Mouse (Mus musculus) embryonic facial prominence, embryonic 13.5 days (tissue): ENCODE measurements at regions not wholly inside any gene's neighbourhood (a gene's known extent, or its start where the extent isn't known, plus 50 kb on each side); places are given as distances from the start of the nearest gene placed in this dataset.
"Not testable (repeated sequence)": the region's sequence is repeated elsewhere in the genome, so short reads cannot be mapped to it uniquely, and the experiment has no call there.

ENCODE experiments used
- ATAC-seq: fragments of 200-750 bp; cut with Nextera tagmentation; 2 replicates; pipeline ENCODE4 v1.8.0; 2017; ENCODE audit warnings: low read depth; ENCODE audit not compliant: insufficient number of reproducible peaks, insufficient read depth, low FRiP score, low TSS enrichment
- H3K27ac ChIP-seq: fragments of 300-500 bp; sonication (generic); 2 replicates; pipeline ENCODE4 v1.5.1; 2015; ENCODE audit warnings: moderate library complexity, mild to moderate bottlenecking, inconsistent platforms
- H3K27me3 ChIP-seq: fragments of 300-500 bp; sonication (generic); 2 replicates; pipeline ENCODE4 v1.6.1; 2015; ENCODE audit warnings: mild to moderate bottlenecking, inconsistent platforms
- H3K36me3 ChIP-seq: fragments of 300-500 bp; sonication (generic); 2 replicates; pipeline ENCODE4 v1.6.1; 2015; ENCODE audit warnings: mild to moderate bottlenecking, inconsistent platforms
- H3K4me1 ChIP-seq: fragments of 300-500 bp; sonication (generic); 2 replicates; pipeline ENCODE4 v1.6.1; 2015; ENCODE audit warnings: inconsistent platforms
- H3K4me2 ChIP-seq: fragments of 300-500 bp; sonication (generic); 2 replicates; pipeline ENCODE4 v1.6.1; 2015; ENCODE audit warnings: moderate library complexity, mild to moderate bottlenecking, inconsistent platforms
- H3K4me3 ChIP-seq: fragments of 300-500 bp; sonication (generic); 2 replicates; pipeline ENCODE4 v1.5.1; 2015; ENCODE audit warnings: mild to moderate bottlenecking, inconsistent platforms
- H3K9ac ChIP-seq: fragments of 300-500 bp; sonication (generic); 2 replicates; pipeline ENCODE4 v1.6.1; 2015; ENCODE audit warnings: mild to moderate bottlenecking, inconsistent platforms
- H3K9me3 ChIP-seq: fragments of 300-500 bp; sonication (generic); 2 replicates; pipeline ENCODE4 v1.6.1; 2016; ENCODE audit warnings: inconsistent platforms
- WGBS: fragments of 180-500 bp; shearing (Covaris S2); methylation state at CpG from one replicate; pipeline ENCODE4 v1.1.7; 2015; ENCODE audit warnings: mixed read lengths; 5-methylcytosine and 5-hydroxymethylcytosine counted together

DNA sequence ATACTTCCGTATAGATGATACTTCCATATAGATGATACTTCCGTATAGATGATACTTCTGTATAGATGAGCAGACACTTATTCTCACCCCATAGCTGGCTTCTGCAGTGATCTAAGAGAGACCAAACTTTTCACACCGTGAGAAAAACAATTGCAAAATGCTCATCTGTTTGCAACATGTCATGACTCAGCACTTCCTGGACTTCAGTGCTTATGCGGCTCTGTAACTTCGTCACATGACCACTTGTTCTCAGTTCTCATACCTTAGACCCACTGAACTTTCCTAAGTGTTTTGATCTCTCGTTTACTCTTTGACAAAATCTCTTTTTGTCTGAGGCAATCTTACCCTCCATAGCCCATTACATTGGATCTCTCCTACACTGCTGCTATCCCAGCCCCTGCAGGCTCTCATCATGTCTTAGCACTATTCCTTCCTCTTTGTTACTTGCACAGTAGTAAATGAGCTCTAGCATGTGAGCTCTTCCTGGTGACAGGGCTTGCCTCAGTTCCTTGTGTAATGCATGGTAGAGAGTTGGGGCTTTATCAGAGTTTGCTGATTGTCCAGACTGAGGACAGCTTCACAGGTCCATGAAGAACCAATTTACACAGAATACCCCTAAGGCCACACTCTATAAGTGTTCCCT lies 245.7 kb upstream of the Thrb start:
- Histone ChIP-seq H3K36me3 (no peaks in the 10 kb centered on the region), H3K9me3 (no peaks in the 10 kb centered on the region), H3K9ac (no peak overlapping the region), H3K4me2 (no peak overlapping the region), H3K4me3 (no peak overlapping the region), H3K27ac (no peak overlapping the region), H3K4me1 (peaks cover 4% of the 10 kb centered on the region), H3K27me3 (no peaks in the 10 kb centered on the region)
- ATAC-seq = no peak
- 80% methylated on average over 6 of the region's 6 CpGs for WGBS

DNA sequence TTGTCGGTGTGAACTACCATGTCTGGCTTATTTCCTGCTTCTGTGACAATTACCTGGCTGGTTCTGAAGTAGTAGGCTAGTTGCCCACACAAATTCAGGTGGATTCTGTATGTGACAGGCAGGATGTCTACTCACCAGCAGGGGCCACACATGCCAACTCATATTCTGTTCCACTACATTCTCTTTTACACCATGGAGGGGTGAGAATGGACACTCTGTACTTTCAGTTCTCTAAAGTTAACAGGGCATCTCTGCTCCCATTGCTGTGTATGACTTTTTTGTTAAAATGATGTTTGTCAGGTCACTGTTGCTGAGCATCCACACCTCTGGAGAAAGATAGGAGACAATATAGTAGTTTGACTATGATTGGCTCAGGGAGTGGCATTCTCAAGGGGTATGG lies 232.3 kb upstream of the Thrb start:
- H3K9ac ChIP-seq = no peak overlapping the region
- no peaks in the 10 kb centered on the region for H3K4me1 ChIP-seq
- ATAC-seq = no peak
- H3K9me3 ChIP-seq = no peaks in the 10 kb centered on the region
- H3K36me3 ChIP-seq = no peaks in the 10 kb centered on the region
- H3K27me3 ChIP-seq = no peaks in the 10 kb centered on the region
- no peak overlapping the region for H3K27ac ChIP-seq
- H3K4me3 ChIP-seq = no peak overlapping the region
- H3K4me2 ChIP-seq = no peak overlapping the region
- WGBS = 56% methylated on average over 1 of the region's 1 CpGs

DNA sequence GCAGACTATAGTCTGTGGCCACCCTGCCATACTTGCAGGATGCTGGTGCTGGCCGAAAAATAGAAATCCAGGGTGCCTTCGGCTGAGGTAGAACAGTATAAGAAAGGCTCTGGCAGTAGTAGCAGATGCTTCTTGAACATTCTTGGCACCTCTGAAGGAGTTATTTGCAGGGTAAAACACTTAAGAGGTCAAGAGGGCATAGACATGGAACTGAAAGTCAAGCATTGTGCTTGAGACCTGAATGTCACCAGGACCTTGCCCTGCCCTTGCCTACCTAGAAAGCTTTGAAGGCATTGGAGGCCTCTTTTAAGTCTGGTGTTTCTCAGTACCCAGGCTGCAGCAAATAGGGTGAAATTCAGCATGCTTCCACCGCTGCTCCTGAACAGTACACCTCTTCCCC lies 230.9 kb upstream of the Thrb start:
- Histone ChIP-seq H3K4me1 (no peaks in the 10 kb centered on the region), H3K9ac (no peak overlapping the region), H3K9me3 (no peaks in the 10 kb centered on the region), H3K36me3 (no peaks in the 10 kb centered on the region), H3K27ac (no peak overlapping the region), H3K27me3 (no peaks in the 10 kb centered on the region), H3K4me3 (no peak overlapping the region), H3K4me2 (no peak overlapping the region)
- 92% methylated on average over 3 of the region's 3 CpGs for WGBS
- no peak for ATAC-seq

DNA sequence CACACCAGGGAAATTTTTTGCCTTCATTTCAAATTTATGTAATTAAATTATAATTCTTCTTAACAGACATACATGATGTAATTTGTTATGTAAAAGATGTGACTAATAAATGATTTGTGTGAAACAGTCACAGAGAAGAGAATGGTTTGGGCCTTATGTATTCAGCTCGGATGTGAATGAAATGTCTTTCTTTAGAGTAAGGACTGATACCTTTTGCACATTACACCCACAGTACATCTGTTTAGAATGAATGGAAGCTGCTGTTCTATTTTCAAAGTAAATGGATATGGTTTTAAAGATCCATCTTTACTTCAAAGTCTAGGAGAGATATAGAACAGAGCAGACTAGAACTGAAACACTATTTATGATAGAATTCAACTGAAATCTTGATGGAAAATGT lies 226.7 kb upstream of the Thrb start:
- Histone ChIP-seq H3K27ac (no peak overlapping the region), H3K4me3 (no peak overlapping the region), H3K9me3 (no peaks in the 10 kb centered on the region), H3K4me1 (no peaks in the 10 kb centered on the region), H3K9ac (no peak overlapping the region), H3K27me3 (no peaks in the 10 kb centered on the region), H3K36me3 (no peaks in the 10 kb centered on the region), H3K4me2 (no peak overlapping the region)
- 45% methylated on average over 1 of the region's 1 CpGs for WGBS
- no peak for ATAC-seq

DNA sequence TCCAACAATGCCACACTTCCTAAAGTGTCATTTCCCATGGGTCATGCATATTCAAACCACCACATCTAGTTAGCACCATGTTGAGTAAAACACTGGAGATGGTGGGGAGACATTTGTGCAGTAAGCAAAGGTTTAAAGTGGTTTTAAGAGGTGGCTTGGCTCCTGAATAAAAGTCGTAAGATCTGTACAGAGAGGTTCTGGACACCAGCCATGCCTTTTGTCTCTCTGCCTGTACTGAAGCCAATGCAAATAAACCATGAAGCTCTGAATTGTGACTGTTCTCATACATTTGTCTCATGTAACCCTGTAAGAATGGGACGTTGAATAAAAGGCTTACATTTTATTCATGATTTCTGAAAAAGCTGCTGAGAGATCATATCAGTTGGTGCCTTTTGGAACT lies 202.1 kb upstream of the Thrb start:
- ATAC-seq = no peak
- H3K27ac ChIP-seq = no peak overlapping the region
- no peak overlapping the region for H3K4me2 ChIP-seq
- no peaks in the 10 kb centered on the region for H3K27me3 ChIP-seq
- no peaks in the 10 kb centered on the region for H3K9me3 ChIP-seq
- WGBS = 80% methylated on average over 2 of the region's 2 CpGs
- no peak overlapping the region for H3K4me3 ChIP-seq
- H3K9ac ChIP-seq = no peak overlapping the region
- no peaks in the 10 kb centered on the region for H3K36me3 ChIP-seq
- H3K4me1 ChIP-seq = no peaks in the 10 kb centered on the region

DNA sequence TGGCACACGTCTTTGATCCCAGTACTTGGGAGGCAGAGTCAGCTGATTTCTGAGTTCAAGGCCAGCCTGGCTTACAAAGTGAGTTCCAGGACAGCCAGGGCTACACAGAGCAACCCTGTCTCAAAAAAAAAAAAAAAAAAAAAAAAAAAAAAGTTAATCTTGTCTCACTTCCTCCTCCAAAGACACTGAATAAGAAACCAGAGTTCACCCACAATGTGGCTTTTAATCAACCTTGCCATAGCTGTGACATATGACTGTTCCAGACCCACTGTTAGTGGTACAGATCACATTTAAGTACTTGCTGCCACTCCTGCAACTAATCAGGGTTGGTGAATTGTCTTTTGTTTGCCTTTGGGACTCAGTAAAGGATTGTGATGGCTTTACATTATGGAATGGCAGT lies 181.1 kb upstream of the Thrb start:
- no peaks in the 10 kb centered on the region for H3K36me3 ChIP-seq
- no peak overlapping the region for H3K27ac ChIP-seq
- no peaks in the 10 kb centered on the region for H3K4me1 ChIP-seq
- no peak for ATAC-seq
- no peak overlapping the region for H3K4me3 ChIP-seq
- no peaks in the 10 kb centered on the region for H3K27me3 ChIP-seq
- no peaks in the 10 kb centered on the region for H3K9me3 ChIP-seq
- H3K4me2 ChIP-seq = no peak overlapping the region
- H3K9ac ChIP-seq = no peak overlapping the region
- WGBS = 88% methylated on average over 1 of the region's 1 CpGs

DNA sequence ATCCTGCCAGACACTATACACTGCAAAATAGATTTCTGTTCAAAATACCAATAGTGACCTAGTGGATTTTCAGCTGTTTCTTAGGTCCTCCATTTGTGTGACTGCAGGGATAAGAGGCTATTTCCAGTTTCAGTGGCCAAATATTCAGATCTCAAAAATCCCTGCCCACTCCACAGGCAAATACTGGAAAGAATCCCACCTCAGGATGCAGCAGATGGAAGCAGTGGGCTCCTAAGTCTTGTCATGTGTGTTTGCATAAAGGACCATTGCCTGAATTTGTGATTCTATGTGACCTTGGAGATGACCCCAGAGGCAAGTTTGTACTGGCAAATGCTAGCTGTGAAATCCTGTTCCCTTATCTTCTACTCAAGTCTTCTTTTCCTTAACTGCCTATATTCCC lies 175.2 kb upstream of the Thrb start:
- Histone ChIP-seq H3K4me1 (no peaks in the 10 kb centered on the region), H3K36me3 (no peaks in the 10 kb centered on the region), H3K27me3 (no peaks in the 10 kb centered on the region), H3K27ac (no peak overlapping the region), H3K9me3 (no peaks in the 10 kb centered on the region), H3K4me2 (no peak overlapping the region), H3K4me3 (no peak overlapping the region), H3K9ac (no peak overlapping the region)
- no peak for ATAC-seq

DNA sequence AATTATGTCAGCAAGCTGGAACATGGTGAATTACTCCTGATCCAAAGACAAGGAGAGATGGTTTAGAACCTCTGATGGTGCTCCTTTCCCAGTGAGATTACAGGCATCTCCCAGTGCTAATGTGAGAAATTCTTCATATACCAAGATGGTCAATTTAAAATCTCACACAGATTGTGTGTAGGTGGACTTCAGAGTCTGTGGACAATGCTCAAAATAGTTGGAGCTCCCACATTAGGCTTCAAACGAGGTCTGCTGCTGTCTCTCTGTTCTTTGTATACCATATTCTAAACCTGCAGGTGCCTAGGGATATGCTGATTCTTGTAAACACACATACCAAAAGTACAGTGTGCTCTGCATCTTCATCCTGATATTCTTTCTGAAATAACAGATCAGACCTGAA lies 146.3 kb upstream of the Thrb start:
- Histone ChIP-seq H3K9ac (no peak overlapping the region), H3K4me3 (no peak overlapping the region), H3K9me3 (no peaks in the 10 kb centered on the region), H3K27ac (no peak overlapping the region), H3K4me1 (no peaks in the 10 kb centered on the region), H3K4me2 (no peak overlapping the region), H3K36me3 (no peaks in the 10 kb centered on the region), H3K27me3 (no peaks in the 10 kb centered on the region)
- WGBS = 51% methylated on average over 1 of the region's 1 CpGs
- ATAC-seq = no peak

DNA sequence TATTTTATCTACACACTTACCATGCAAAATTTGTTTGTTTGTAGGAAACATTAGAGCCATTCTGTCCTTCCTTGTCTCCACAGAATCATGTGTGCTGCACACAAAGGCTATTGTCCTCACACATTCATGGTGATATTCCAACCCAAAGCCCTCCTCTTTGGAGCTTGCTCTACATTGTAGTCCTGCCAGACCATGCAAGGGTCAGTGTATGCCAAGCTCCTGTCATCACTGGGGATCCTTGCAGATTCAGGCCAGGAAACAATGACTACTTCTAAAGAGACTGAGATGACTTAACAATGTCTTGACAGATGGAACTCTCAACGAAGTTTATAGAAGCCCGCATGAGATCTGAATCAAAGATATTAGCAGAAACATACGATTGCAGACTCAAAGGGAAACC lies 137.4 kb upstream of the Thrb start:
- WGBS = 86% methylated on average over 3 of the region's 3 CpGs
- ATAC-seq = no peak
- Histone ChIP-seq H3K4me1 (no peaks in the 10 kb centered on the region), H3K9me3 (no peaks in the 10 kb centered on the region), H3K4me3 (no peak overlapping the region), H3K27me3 (no peaks in the 10 kb centered on the region), H3K4me2 (no peak overlapping the region), H3K36me3 (no peaks in the 10 kb centered on the region), H3K9ac (no peak overlapping the region), H3K27ac (no peak overlapping the region)

DNA sequence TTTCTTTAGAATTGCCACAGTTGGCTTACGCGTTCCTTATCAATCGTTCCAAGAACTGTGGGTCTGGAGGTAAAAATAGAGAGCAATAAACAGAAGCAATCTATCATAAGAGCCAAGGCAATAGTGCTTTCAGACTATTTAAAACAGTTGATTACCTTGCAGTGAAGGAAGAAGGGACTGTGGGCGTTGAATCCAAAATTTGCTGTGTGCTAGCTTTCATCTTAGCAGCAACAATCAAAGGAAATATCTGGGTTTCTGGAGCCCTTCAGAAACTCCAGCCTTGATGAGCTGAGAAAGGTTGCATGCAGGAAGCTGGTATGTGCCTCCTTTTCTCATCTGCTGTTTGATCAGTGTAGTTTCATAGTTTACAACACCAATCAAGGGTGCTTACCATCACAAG lies 136.1 kb upstream of the Thrb start:
- Histone ChIP-seq H3K9me3 (no peaks in the 10 kb centered on the region), H3K4me1 (no peaks in the 10 kb centered on the region)

DNA sequence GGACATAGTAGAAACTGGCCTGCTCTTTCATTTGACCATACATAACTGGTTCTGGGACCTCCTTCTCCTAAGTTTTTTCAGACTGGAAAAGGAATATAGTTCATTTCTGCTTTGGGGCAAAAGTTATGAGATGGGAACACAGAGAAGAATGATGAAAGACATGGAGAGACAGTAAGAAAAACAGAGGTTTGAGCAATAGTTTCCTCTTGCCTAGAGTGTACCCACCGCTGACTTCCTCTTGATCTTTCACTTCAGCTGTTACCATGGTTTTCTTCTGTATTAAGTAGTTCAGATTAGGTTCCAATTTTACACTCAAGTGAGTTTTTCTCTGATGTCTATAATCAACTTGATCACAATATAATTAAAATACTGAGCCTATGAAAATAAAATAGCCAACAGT lies 120.7 kb upstream of the Thrb start:
- Histone ChIP-seq H3K36me3 (no peaks in the 10 kb centered on the region), H3K4me1 (no peaks in the 10 kb centered on the region), H3K9ac (no peak overlapping the region), H3K4me3 (no peak overlapping the region), H3K27ac (no peak overlapping the region), H3K4me2 (no peak overlapping the region), H3K9me3 (no peaks in the 10 kb centered on the region), H3K27me3 (no peaks in the 10 kb centered on the region)
- ATAC-seq = no peak
- 88% methylated on average over 1 of the region's 1 CpGs for WGBS

More for the DNA sequence above, 136.1 kb upstream of the Thrb start:
- Histone ChIP-seq H3K4me2 (no peak overlapping the region), H3K4me3 (no peak overlapping the region), H3K27me3 (no peaks in the 10 kb centered on the region), H3K9ac (no peak overlapping the region), H3K36me3 (no peaks in the 10 kb centered on the region), H3K27ac (no peak overlapping the region)
- no peak for ATAC-seq
- WGBS = 90% methylated on average over 4 of the region's 4 CpGs

DNA sequence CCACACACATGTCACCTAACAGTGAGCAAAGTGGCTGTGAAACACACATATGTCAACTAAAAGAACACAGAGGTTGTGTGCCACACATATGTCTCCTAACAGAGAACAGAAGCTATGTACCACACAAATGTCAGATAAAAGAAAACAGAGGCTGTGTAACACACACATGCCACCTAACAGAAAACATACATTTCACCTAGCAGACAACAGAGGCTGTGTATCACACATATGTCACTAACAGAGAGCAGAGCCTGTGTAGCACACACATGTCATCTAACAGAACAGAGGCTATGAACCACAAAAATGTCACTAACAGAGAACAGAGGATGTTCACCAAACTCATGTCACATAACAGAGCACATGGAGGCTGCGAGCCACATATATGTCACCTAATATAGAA lies 103.6 kb upstream of the Thrb start:
- Histone ChIP-seq H3K4me1 (no peaks in the 10 kb centered on the region), H3K36me3 (no peaks in the 10 kb centered on the region), H3K27ac (no peak overlapping the region), H3K4me3 (no peak overlapping the region), H3K9me3 (no peaks in the 10 kb centered on the region), H3K4me2 (no peak overlapping the region), H3K9ac (no peak overlapping the region), H3K27me3 (peaks cover 2% of the 10 kb centered on the region; the same call in 1 of the 2 replicates)
- no peak for ATAC-seq
- 83% methylated on average over 1 of the region's 1 CpGs for WGBS

DNA sequence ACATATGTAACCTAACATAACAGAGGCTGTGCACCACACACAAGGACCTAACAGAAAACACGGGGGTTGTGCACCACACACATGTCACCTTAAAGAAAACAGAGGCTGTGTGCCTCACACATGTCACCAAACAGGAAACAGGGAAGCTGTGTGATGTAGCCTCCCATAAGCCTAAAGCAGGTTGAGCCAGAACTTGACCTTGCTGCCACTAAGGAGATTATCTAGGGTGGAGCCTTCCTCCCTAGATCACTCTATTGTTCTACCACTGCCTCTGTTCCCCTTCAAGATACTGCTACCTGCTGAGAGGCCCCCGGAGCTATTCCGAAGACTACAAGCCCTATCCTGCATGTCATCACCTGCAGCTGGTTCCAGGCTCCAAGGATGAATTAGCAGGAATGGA lies 100.1 kb upstream of the Thrb start:
- not testable (repeated sequence) for ATAC-seq

More for the DNA sequence above, 100.1 kb upstream of the Thrb start:
- not testable (repeated sequence) for H3K9ac ChIP-seq, H3K4me1 ChIP-seq, H3K36me3 ChIP-seq, H3K9me3 ChIP-seq, H3K4me3 ChIP-seq, H3K4me2 ChIP-seq, H3K27ac ChIP-seq
- WGBS = 51% methylated on average over 3 of the region's 3 CpGs
- H3K27me3 ChIP-seq = peaks cover 11% of the 10 kb centered on the region; the same call in 1 of the 2 replicates
